Mouse (Mus musculus) frontal cortex, postnatal 14 days (tissue): ENCODE measurements around the gene Tbc1d21.
A peak's percentile ranks its signal among the peaks of the same experiment; 100 is the strongest.

ENCODE experiments used
- DNase-seq, 2 experiments: peaks; one replicate each; pipeline ENCODE4 v3.0.0; 2022; ENCODE audit warnings: low spot score in 2 of 2

Tbc1d21 gene

DNA sequence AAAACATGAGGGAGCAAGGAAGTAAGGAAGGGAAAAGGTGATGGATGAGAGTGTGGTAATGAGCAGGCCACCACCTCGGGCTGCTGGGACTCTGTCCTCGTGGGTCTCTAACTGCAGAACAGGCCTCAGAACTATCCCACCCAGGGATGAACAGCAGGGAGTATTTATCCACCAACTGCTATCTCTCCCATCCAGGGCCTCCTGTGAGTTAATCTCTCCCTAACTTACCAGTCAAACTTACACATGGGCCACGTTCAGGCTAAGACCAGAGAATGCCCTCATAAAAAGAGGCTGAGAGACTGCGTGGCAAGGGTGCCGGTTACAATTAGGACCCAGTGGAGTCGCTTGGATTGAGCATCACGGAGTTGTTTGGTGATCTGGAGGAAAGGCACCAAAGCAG lies 24.3 kb downstream of the Tbc1d21 start:
- DNase-seq: no peak

DNA sequence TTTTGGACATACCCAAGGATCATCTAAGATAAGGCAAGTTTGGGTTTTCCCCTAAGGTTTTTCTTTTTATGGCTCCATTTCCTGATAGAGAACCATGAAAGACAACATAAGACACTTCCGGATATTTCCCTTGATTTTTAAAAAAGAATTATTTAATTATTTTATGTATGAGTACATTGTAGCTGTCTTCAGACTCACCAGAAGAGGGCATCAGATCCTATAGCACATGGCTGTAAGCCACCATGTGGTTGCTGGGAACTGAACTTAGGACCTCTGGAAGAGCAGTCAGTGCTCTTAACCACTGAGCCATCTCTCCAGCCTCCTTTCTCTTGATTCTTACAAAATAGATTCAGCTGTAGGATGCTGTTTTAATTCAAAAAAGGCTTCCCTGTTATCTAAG lies 28.5 kb downstream of the Tbc1d21 start:
- no peak for DNase-seq

DNA sequence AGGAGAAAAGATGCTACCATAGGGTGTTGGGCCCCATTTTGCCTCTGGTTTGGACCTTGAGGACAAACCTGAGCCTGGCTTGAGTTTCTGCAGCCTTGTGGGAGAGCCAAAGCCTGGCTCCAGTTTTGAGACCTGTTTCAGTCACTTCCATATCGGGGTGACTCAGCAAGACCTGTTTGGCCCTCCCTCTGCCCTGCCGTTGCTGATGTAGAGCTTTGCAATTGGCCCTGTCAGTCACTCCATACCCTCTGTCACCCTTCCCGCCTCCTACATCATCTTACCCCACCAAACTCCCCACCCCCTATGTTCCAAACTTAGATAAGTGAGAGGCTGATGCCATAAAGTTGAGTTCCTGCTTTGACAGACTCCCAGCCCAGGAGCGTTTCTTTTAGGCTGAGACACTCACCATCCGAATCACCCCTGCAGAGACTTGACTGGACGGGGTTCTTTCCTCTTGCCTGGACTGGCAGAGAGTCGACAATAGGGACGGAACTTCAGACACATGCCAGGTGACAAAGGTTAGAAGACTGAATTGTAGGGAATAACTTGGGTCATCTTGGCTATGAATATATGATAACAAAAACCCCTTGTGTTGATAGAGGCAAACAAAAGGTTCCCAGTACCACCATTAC lies 33.5 kb downstream of the Tbc1d21 start:
- no peak for DNase-seq

DNA sequence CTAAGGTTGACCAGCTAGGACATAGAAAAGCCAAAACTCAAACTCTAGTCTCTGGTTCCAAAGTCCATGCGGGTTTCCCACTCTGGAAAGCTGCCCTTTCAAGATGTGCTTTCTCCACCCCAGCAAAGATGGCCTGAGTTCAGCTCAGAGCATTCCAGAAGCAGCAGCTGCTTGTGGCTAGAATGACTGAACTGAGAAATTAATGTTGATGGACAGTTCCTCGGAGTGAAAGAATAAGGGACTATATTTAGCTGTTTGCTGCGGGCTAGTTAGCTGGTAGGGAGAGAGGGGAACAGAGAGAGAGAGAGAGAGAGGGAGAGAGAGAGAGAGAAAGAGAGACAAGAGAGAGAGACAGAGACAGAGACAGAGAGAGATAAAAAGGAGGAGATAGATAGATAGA lies 39.0 kb downstream of the Tbc1d21 start:
- no peak for DNase-seq

DNA sequence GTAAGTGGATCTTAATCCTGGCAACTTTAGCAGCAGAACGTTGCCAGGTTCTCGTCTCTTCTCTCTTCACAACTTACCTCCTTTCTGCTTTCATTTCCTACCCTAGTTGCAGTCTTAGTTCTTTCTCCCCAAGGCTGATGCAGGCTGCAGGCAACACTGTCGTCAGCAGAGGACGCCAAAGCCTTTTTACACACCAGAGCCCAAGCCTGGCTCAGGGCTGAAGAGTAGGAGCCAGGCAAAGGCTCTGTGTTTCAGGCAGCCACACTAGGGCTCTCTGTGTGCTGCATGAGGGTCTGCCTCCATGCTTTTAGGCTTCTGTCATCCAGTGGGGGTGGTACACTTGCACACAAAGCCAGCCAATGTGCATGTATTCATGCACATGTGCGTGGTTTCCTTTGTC lies 40.0 kb downstream of the Tbc1d21 start:
- DNase-seq: peak in 1 of 2 experiments; percentile 65

DNA sequence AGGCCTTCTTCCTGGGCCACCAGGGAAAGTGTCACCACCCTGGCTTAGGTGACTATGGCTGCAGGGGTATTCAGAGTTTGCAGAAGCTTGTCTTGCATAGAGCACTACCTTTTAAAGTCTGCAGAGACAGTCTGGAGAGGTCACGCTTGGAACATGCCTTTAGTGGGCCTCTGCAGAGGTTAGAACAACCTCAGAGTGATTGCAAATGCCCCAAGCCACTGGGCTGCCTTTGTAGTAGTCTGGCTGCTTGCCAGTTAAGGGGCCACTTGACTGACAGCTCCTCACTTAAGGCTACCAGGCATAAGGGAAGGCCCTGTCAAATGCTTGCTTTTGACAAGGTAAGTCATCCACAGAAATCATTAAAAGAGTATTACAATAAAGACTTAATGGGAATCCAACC lies 42.9 kb downstream of the Tbc1d21 start:
- DNase-seq: no peak

DNA sequence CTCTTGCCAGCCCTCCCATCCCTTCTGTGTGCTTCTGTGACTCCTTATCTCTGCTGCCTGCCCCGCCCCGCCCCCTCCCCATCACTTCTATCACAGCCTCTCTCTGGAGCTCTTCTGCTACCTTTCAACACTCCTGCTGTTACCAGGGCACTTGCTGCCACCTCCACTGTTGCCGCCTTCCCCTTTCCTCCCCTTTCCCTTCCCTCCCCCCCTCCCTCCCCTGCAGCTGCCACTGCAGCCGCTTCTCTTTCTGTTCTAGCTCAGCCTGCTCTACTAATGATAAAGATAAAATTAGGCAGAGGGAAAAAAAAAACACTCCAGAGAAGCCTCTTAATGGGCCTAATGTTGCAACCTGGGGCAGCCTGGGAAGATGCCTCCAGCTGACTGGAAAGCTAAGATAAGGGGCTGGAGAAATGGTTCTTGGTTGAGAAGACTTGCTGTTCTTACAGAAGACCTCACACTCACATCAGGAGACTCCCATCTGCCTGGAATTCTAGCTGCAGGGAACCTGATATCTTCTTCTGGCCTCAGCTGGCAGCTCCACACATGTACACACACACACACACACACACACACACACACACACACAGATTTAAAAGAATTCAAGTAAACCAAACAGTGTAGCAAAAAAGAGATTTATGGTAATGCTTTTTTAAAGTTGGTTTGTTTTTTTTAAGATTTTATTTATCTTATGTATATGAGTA lies 43.6 kb downstream of the Tbc1d21 start:
- no peak for DNase-seq

DNA sequence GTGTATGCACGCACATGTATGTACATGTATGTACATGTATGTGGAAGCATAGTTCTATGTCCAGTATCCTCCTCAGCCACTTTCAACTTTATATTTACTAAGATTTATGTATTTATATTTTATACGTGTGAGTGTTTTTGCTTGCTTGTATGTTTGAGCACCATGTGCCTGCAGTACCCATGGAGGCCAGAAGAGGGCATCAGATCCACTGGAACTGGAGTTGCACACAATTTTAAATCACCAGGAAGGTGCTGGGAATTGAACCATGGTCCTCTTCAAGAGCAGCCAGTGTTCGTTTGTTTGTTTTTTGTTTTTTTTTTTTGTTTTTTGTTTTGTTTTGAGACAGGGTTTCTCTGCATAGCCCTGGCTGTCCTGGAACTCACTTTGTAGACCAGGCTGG lies 48.6 kb downstream of the Tbc1d21 start:
- no peak for DNase-seq

DNA sequence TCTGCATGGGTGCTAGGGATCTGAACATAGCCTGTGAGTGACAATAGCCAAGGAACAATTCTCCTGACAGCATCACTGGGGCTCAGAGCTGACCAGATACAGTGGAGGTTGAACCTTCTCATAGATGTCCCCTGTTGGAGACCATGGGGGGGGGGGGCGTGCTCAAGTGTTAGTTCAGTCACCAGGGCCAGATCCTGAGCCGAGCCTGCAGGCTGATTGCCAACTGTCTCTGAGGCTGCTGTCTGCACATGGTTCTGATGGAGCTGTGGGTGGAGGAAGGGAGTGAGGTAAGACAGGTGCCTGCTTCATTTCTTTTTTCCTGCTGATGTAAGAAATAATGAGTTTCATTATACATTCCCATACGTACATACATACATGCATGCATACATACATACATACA lies 51.9 kb downstream of the Tbc1d21 start:
- no peak for DNase-seq

DNA sequence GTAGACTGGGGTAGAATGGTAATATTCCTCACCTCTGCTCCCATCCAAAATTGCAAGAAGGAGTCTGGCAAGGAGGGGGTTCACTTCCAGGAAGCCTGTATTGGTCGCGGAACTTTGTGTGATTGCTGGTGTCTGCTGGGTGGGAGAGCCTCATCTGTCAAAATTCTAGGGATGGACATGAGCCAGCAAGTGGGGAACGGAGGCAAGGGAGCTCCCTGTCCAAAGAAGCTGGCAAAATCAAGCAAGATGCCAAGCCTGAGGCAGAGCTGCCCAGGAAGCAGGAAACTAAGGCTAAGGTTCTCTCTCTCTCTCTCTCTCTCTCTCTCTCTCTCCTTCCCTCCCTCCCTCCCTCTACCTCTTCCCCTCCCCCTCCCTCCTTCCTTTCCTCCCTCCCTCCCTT lies 52.9 kb downstream of the Tbc1d21 start:
- DNase-seq: no peak

DNA sequence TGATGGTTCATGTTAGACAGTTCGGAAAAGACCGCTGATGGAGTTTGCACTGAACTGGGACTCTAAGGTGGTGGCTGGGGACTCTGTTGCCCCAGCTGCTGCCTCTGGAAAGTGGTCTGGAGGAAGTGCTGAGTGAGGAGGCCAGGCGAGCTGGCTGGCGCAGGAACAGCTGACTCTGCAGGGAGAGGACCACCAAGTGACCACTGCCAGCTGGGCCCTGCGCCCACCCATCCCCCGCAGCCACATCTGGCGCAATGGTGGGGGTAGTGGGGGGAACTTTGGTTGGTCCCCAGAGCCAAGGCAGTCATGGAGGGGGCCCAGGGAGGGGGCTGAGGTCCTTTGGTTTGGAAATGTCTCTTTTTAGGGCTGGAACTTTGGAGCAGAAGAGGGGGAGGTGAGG lies 53.5 kb downstream of the Tbc1d21 start:
- DNase-seq: no peak

DNA sequence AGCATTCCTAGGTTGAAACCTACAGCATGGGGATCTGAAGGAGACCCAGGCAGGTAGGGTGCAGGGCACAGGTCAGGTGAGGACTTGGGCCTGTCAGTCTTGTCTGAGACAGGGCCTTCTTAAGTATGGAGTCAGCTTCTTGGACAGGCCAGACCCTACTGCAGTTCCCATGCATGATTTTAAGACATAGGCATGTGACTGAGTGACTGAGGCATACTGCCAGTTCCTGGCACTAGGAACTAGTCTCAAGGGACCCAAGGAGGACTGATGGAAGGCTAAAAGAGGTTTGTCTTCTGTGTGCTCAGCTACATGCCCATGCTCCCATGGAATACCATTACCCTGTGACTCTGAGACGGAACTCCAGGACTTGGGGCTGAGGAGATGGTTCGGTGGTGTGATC lies 54.4 kb downstream of the Tbc1d21 start:
- DNase-seq: no peak

DNA sequence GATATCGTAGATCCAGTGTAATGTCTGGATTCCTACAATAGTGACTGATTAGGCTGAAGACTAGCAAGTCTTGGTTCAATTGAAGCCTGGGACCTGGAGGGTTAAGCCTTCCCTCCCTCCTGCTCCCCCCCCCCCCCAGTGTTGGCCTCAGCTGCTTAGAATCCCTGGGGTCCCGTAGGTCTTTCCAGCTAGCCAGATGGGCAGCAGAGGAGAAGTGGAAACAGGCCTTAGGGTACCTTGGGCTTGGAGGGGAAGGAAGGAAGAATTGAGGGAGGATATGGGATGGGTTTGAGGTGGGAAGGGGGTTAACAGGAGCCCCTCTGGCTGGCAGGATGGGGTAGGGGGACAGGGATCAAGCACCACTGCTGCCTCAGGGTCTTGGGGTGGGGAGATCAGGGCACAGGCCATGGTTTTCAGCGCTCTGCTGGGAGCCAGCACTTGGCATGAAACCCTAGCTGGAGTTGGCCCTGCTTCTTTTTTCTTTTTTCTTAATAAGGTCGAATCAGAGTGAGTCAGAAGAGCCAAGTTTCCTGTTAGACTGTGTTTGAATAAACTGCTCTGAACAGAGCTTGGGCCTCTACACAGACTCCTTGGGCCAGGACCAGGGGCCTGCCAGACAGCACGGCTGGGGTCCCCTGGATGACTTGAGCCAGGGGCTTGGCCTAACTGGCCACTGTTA lies 55.4 kb downstream of the Tbc1d21 start:
- DNase-seq: no peak

DNA sequence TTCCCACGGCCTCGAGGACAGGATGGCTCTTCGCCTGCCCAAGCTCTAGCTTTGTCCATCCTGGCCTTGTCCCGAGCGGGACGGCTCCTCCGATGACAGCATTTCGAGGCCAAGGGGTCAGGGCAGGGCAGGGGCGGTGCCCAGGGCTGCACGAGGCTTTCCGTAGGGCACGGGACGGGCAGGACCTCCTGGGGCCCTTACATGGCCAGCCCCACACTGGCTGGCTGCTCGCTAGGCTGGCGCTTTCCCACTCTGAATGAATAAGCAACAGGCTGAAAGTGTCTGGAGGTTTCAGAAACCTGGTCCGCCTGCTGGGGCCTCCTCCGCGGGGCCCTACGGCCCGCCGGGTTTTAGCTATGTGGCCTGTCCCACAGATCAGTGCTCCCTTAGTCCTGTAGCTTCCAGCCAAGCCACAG lies 57.3 kb downstream of the Tbc1d21 start, which contains the start of gene Loxl1:
Loxl1 (minus strand) TSS at position 243 of the 416 bp plus-strand sequence.
- no peak for DNase-seq

DNA sequence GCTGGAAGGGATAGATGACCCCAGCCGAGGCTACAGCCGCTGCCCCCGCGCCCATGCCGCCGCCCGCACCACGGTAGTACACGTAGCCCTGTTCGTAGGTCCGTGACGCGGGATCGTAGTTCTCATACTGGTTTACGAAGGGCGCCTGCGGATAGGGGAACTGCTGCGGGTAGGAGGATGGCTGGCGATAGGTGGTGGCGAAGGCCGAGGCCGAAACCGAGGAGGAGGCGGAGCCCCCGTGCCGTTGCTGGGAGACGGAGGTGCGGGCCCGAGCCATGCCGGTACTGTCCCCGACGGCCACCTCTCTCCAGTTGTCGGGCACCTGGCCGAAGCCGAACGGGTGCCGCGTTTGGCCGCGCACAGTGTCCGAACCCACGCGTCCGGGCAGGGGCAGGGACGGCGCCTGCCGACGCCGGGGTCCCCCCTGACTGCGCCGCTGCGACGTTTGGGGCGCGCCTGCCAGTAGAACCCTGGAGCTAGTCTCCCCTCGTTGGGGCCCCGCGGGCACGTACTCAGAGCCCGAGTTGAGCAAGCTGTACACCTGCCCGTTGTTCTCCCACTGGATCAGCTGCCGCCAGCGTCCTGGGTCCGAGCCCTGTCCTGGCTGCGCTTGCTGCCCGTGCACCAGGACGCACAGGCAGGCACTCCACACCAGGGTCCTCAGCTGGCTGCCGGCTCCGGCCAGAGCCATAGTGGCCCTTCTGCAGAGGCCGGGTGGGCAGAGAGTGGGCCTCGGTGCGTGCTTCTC lies 57.9 kb downstream of the Tbc1d21 start:
- no peak for DNase-seq

DNA sequence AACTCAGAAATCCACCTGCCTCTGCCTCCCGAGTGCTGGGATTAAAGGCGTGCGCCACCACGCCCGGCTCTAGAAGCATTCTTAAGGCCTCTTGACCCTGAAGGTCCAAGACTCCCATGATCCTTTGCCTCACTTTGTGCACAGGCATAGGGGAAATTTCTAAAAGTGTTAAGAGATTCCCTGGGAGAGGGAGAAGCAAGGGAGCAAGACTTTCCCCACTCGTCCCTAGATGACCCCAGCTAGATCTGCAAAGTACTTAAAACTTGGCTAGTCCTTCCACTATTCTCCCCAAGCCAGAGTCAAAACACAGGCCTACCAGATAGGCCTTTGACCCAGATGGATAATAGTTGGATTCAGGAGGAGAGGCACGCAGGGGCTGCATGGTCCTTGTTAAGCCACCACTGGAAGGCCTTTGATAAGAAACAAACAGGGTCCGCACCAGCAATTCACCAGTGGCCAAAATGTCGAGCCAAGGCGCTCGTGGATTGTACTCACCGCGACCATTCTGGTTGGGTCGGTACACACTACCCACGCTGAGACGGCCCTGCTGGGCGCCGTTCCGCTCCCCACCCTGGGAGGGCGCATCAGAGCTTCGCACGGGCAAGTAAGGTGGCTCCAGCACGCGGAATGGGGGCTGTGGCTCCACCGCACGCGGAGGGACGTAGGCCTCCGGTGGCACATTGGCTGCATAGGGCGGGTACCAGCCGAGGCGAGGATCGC lies 58.9 kb downstream of the Tbc1d21 start:
- DNase-seq: no peak

DNA sequence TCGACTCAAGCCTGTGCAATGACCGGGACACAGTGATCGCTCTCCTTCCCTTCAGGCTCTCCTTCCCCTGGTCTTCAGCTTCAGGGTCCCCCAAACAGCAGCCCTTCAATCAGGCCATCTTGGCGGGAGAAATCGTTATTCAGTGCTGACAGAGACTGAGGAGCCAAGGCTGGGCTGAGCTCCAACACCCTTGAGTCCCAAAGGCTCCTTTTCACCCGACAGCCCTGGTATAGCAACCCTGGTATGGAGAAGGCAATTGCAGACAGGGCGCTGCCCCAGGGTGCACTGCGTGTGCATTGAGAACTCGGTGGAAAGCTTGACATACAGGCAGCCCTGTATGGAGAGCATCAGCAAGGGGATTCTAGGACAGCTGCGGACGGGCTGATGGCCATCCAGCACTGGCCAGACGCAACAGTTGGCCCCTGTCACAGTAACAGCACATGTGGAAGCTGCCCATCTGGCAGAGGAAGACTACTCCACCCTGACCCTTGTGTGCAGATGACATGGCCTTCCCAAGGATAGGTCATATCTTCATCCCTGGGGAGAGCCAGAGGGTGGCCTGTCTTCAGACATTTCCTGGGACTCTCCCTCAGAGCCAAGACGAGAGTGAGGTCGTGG lies 60.1 kb downstream of the Tbc1d21 start:
- no peak for DNase-seq
